Mouse (Mus musculus) liver, embryonic 13.5 days (tissue): ENCODE data around the gene Reps1. TPM values are rescaled to one million over a fixed set of nuclear protein-coding genes. Genes with fewer than 3 reads are reported as not detected.
A peak's percentile ranks its signal among the peaks of the same experiment; 100 is the strongest.

Experiments used
- ATAC-seq: fragments of 200-750 bp; cut with Nextera tagmentation; 2 replicates; pipeline ENCODE4 v1.8.0; 2017; ENCODE audit warnings: low read depth, mild to moderate bottlenecking, moderate number of reproducible peaks, moderate library complexity
- DNase-seq: peaks from one replicate; pipeline ENCODE4 v3.0.0; 2022
- H3K27ac ChIP-seq: fragments of 300-500 bp; sonication (generic); 2 replicates; pipeline ENCODE4 v1.5.1; 2015; ENCODE audit warnings: moderate library complexity, mild to moderate bottlenecking, inconsistent platforms
- H3K27me3 ChIP-seq: fragments of 300-500 bp; sonication (generic); 2 replicates; pipeline ENCODE4 v1.6.1; 2015; ENCODE audit warnings: mild to moderate bottlenecking, inconsistent platforms
- H3K36me3 ChIP-seq: fragments of 300-500 bp; sonication (generic); 2 replicates; pipeline ENCODE4 v1.6.1; 2015; ENCODE audit warnings: mild to moderate bottlenecking, inconsistent platforms
- H3K4me1 ChIP-seq: fragments of 300-500 bp; sonication (generic); replicated peaks from 2 replicates; pipeline ENCODE4 v1.6.1; 2015; ENCODE audit warnings: inconsistent platforms
- H3K4me2 ChIP-seq: fragments of 300-500 bp; sonication (generic); 2 replicates; pipeline ENCODE4 v1.6.1; 2015; ENCODE audit warnings: inconsistent platforms, mild to moderate bottlenecking, moderate library complexity
- H3K4me3 ChIP-seq: fragments of 300-500 bp; sonication (generic); replicated peaks from 2 replicates; pipeline ENCODE4 v1.5.1; 2015; ENCODE audit warnings: mild to moderate bottlenecking, inconsistent platforms
- H3K9ac ChIP-seq: fragments of 300-500 bp; sonication (generic); 2 replicates; pipeline ENCODE4 v1.6.1; 2015; ENCODE audit warnings: mild to moderate bottlenecking, inconsistent platforms
- H3K9me3 ChIP-seq: fragments of 300-500 bp; sonication (generic); replicated peaks from 2 replicates; pipeline ENCODE4 v1.6.1; 2016; ENCODE audit warnings: inconsistent platforms
- WGBS: fragments of 180-500 bp; shearing (Covaris S2); methylation state at CpG from one replicate; pipeline ENCODE4 v1.1.7; 2015; ENCODE audit not compliant: insufficient replicate concordance; 5-methylcytosine and 5-hydroxymethylcytosine counted together
- polyA plus RNA-seq: library from polyadenylated mRNA; unstranded; fragments of >200 nt; fragmentation: Nextera tagmentation; extraction: Ambion mirVana; gene quantifications from 2 replicates; pipeline ENCODE4 v1.2.1, GENCODE M21; 2015

Gene Reps1
- polyA plus RNA-seq, 1 experiment from 2014 or later, result 3.8 TPM

- Histone ChIP-seq H3K36me3 (no peaks in the 10 kb centered on the region), H3K4me1 (no peaks in the 10 kb centered on the region), H3K9ac (no peak overlapping the region), H3K4me3 (no peak overlapping the region), H3K27ac (no peak overlapping the region), H3K4me2 (no peak overlapping the region), H3K9me3 (no peaks in the 10 kb centered on the region), H3K27me3 (no peaks in the 10 kb centered on the region)
- no peak for ATAC-seq
- no peak for DNase-seq
- 75% methylated on average over 4 of the region's 4 CpGs for WGBS
Observed at GRCm38 (mm10) chr10:18034408-18034807, 21.3 kb upstream of the Reps1 start.

GRCm38 (mm10) chr10:18036849-18037248 is 18.8 kb upstream of the Reps1 start:
- Histone ChIP-seq H3K27me3 (no peaks in the 10 kb centered on the region), H3K27ac (no peak overlapping the region), H3K36me3 (no peaks in the 10 kb centered on the region), H3K9ac (no peak overlapping the region), H3K9me3 (no peaks in the 10 kb centered on the region), H3K4me2 (no peak overlapping the region), H3K4me1 (no peaks in the 10 kb centered on the region), H3K4me3 (no peak overlapping the region)
- ATAC-seq (no peak), DNase-seq (no peak)
- 54% methylated on average over 5 of the region's 5 CpGs for WGBS

- H3K4me1 ChIP-seq, result no peaks in the 10 kb centered on the region
- no peak overlapping the region for H3K27ac ChIP-seq
- H3K9me3 ChIP-seq, result no peaks in the 10 kb centered on the region
- no peaks in the 10 kb centered on the region for H3K27me3 ChIP-seq
- H3K4me3 ChIP-seq, result no peak overlapping the region
- no peaks in the 10 kb centered on the region for H3K36me3 ChIP-seq
- no peak overlapping the region for H3K9ac ChIP-seq
- DNase-seq, result no peak
- ATAC-seq, result no peak
- H3K4me2 ChIP-seq, result no peak overlapping the region
Observed at GRCm38 (mm10) chr10:18046380-18046779, 9.3 kb upstream of the Reps1 start.

GRCm38 (mm10) chr10:18047380-18048146 is 8.1 kb upstream of the Reps1 start:
- WGBS, result 55% methylated on average over 10 of the region's 10 CpGs
- Histone ChIP-seq H3K9me3 (no peaks in the 10 kb centered on the region), H3K27me3 (no peaks in the 10 kb centered on the region), H3K4me1 (no peaks in the 10 kb centered on the region), H3K4me2 (no peak overlapping the region), H3K4me3 (no peak overlapping the region), H3K36me3 (no peaks in the 10 kb centered on the region), H3K27ac (no peak overlapping the region), H3K9ac (no peak overlapping the region)
- ATAC-seq, result 0 out of 2 replicates have a peak, but pooled peaks have one; percentile 23
- no peak for DNase-seq

- 2% methylated on average over 57 of the region's 61 CpGs for WGBS
- peak overlapping the region; percentile 88 for H3K4me3 ChIP-seq
- no peaks in the 10 kb centered on the region for H3K27me3 ChIP-seq
- ATAC-seq (peak; percentile 96), DNase-seq (peak; percentile 68)
- H3K4me1 ChIP-seq, result peaks cover 39% of the 10 kb centered on the region
- H3K27ac ChIP-seq, result peak overlapping the region; percentile 59
- H3K36me3 ChIP-seq, result no peaks in the 10 kb centered on the region
- H3K9ac ChIP-seq, result peak overlapping the region; percentile 93
- H3K9me3 ChIP-seq, result no peaks in the 10 kb centered on the region
- H3K4me2 ChIP-seq, result peak overlapping the region; percentile 94
Observed at GRCm38 (mm10) chr10:18055009-18055695, 509 bp upstream of the Reps1 start.

- DNase-seq, result no peak
- Histone ChIP-seq H3K27me3 (no peaks in the 10 kb centered on the region), H3K4me3 (peak overlapping the region; percentile 88), H3K4me2 (peak overlapping the region; percentile 94), H3K9me3 (no peaks in the 10 kb centered on the region), H3K36me3 (no peaks in the 10 kb centered on the region), H3K27ac (no peak overlapping the region), H3K4me1 (peaks cover 43% of the 10 kb centered on the region), H3K9ac (peak overlapping the region; percentile 93)
- ATAC-seq, result no peak
- under 1% methylated on average over 8 of the region's 8 CpGs for WGBS
Observed at GRCm38 (mm10) chr10:18056391-18056745, 707 bp downstream of the Reps1 start.

GRCm38 (mm10) chr10:18058681-18059338 is 3.1 kb downstream of the Reps1 start:
- no peak for ATAC-seq
- Histone ChIP-seq H3K9ac (no peak overlapping the region), H3K27me3 (no peaks in the 10 kb centered on the region), H3K4me1 (peaks cover 46% of the 10 kb centered on the region), H3K4me2 (no peak overlapping the region), H3K27ac (no peak overlapping the region), H3K9me3 (no peaks in the 10 kb centered on the region), H3K36me3 (no peaks in the 10 kb centered on the region), H3K4me3 (no peak overlapping the region)
- no peak for DNase-seq
- WGBS, result 82% methylated on average over 9 of the region's 9 CpGs

GRCm38 (mm10) chr10:18059807-18060206 is 4.1 kb downstream of the Reps1 start:
- WGBS, result 67% methylated on average over 13 of the region's 13 CpGs
- Histone ChIP-seq H3K9ac (no peak overlapping the region), H3K4me3 (no peak overlapping the region), H3K4me2 (no peak overlapping the region), H3K4me1 (peaks cover 48% of the 10 kb centered on the region), H3K27ac (no peak overlapping the region), H3K27me3 (no peaks in the 10 kb centered on the region), H3K9me3 (no peaks in the 10 kb centered on the region), H3K36me3 (no peaks in the 10 kb centered on the region)
- ATAC-seq (no peak), DNase-seq (no peak)

- H3K4me3 ChIP-seq, result no peak overlapping the region
- H3K9me3 ChIP-seq, result no peaks in the 10 kb centered on the region
- no peaks in the 10 kb centered on the region for H3K27me3 ChIP-seq
- H3K27ac ChIP-seq, result no peak overlapping the region
- no peak overlapping the region for H3K4me2 ChIP-seq
- DNase-seq (no peak), ATAC-seq (no peak)
- H3K4me1 ChIP-seq, result peaks cover 48% of the 10 kb centered on the region
- WGBS, result 63% methylated on average over 2 of the region's 2 CpGs
- H3K36me3 ChIP-seq, result no peaks in the 10 kb centered on the region
- H3K9ac ChIP-seq, result no peak overlapping the region
Observed at GRCm38 (mm10) chr10:18060778-18061177, 5.1 kb downstream of the Reps1 start.

GRCm38 (mm10) chr10:18061533-18061932 is 5.9 kb downstream of the Reps1 start:
- Histone ChIP-seq H3K36me3 (no peaks in the 10 kb centered on the region), H3K27ac (no peak overlapping the region), H3K4me1 (peaks cover 49% of the 10 kb centered on the region), H3K4me3 (no peak overlapping the region), H3K27me3 (no peaks in the 10 kb centered on the region), H3K4me2 (no peak overlapping the region), H3K9ac (no peak overlapping the region), H3K9me3 (no peaks in the 10 kb centered on the region)
- DNase-seq, result no peak
- no peak for ATAC-seq
- 85% methylated on average over 4 of the region's 4 CpGs for WGBS

- peaks cover 48% of the 10 kb centered on the region for H3K4me1 ChIP-seq
- no peak overlapping the region for H3K4me2 ChIP-seq
- no peaks in the 10 kb centered on the region for H3K9me3 ChIP-seq
- no peak overlapping the region for H3K4me3 ChIP-seq
- ATAC-seq (no peak), DNase-seq (no peak)
- no peaks in the 10 kb centered on the region for H3K27me3 ChIP-seq
- no peaks in the 10 kb centered on the region for H3K36me3 ChIP-seq
- no peak overlapping the region for H3K9ac ChIP-seq
- 74% methylated on average over 7 of the region's 7 CpGs for WGBS
- H3K27ac ChIP-seq, result no peak overlapping the region
Observed at GRCm38 (mm10) chr10:18064606-18065228, 9.1 kb downstream of the Reps1 start.
